Mouse (Mus musculus) heart, adult 10 weeks (tissue): ENCODE results near the gene Acta1. TPM values are rescaled to one million over a fixed set of nuclear protein-coding genes. Genes with fewer than 3 reads are reported as not detected.

Experiments
- polyA plus RNA-seq: library from polyadenylated mRNA; stranded (reverse); fragments of 350-450 nt; fragmentation: Illumina TruSeq; extraction: RNeasy Lipid Tissue Mini Kit (QIAGEN cat#74804); gene quantifications from one replicate; pipeline ENCODE4 v1.2.3, GENCODE M21; 2014; ENCODE audit warnings: low read depth, low replicate concordance

Gene Acta1
- polyA plus RNA-seq = 202 TPM

GRCm38 (mm10) chr8:123894502-123895097, at the start of gene Acta1:
Acta1 (minus strand) TSS chr8:123894751.

GRCm38 (mm10) chr8:123859648-123860259, 34.8 kb downstream of the Acta1 start, which contains the start of gene Ccsap:
Ccsap (minus strand) TSS chr8:123860209.

Other genes starting within 250 kb of the Acta1 start
- gene Rhou, start 240.8 kb downstream of the Acta1 start, polyA plus RNA-seq = 5.7 TPM
- gene Rab4a, start 88.8 kb downstream of the Acta1 start, polyA plus RNA-seq = 4.2 TPM
- 0.37 TPM for gene Ccsap, start 34.5 kb downstream of the Acta1 start, polyA plus RNA-seq
- gene Nup133, start 54.5 kb upstream of the Acta1 start, polyA plus RNA-seq = 9.2 TPM
- gene Abcb10, start 88.4 kb upstream of the Acta1 start, polyA plus RNA-seq = 24.3 TPM
- 14.4 TPM for gene Taf5l, start 126.6 kb upstream of the Acta1 start, polyA plus RNA-seq
- 3.8 TPM for gene Urb2, start 126.8 kb upstream of the Acta1 start, polyA plus RNA-seq